9 mouse cellular contexts compared by ENCODE assay signal in the genomic region with DNA sequence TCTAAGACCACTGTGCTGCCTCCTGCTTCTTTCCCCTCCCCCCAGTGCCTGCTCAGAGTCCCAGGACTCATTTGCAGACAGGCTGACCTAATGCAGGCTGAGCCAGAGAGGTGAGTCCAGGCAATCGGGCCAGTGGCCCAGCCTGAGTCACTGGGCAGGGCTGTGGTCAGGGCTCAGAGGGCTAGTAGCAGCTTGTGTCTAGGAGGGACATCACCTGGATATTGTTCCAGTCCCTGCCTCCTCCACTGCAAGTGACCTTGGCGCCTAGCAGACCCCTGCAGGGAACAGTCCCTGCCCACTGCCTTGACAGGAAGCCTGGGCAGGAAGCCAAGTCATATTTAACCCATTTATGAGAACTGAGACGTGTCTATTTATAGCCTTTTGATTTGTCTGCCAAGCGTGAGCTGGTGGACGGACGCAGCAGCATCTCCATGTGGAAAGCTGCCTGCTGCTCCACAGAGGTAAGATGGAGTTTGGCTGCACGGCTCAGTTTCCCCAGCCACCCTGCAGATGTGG. TPM values are rescaled to one million over a fixed set of nuclear protein-coding genes. Genes with fewer than 3 reads are reported as not detected.
A peak's percentile ranks its signal among the peaks of the same experiment; 100 is the strongest.
DNase-seq lines count a peak whose midpoint lies in the region; ATAC-seq and TF ChIP-seq lines count a peak whose summit lies in the region.
"Had no signal": no experiment of that assay in that cellular context is flagged by ENCODE, and none has a peak within 500 bp of the region (broad histone marks: within the 10 kb centered on the region; RNA-seq: fewer than 3 reads in every experiment).

No protein-coding gene starts in this region.

- H3K9ac ChIP-seq in hindbrain, embryonic 15.5 days: no peak overlapping the region
- H3K9ac ChIP-seq in hindbrain, embryonic 13.5 days: no peak overlapping the region
- H3K9ac ChIP-seq in intestine, embryonic 16.5 days (ENCODE audit: low read depth, low read length): peak overlapping the region; percentile 38; the same call in 1 of the 2 replicates
- no peak overlapping the region for H3K9ac ChIP-seq in liver, embryonic 16.5 days (ENCODE audit: low read depth, low read length)
- H3K9ac ChIP-seq: liver, embryonic 14.5 days had no signal

- TF ChIP-seq POLR2A in bone marrow, adult 2 months (IDR thresholded peaks at IDR 0.05; ENCODE audit: borderline replicate concordance, control insufficient read depth, low read depth, low read length): peak; percentile 8; the same call in 1 of the 2 replicates

- no peak overlapping the region for H3K4me2 ChIP-seq in hindbrain, embryonic 15.5 days
- no peak overlapping the region for H3K4me2 ChIP-seq in hindbrain, embryonic 13.5 days
- no peak overlapping the region for H3K4me2 ChIP-seq in intestine, embryonic 16.5 days (ENCODE audit: low read depth, low read length)
- H3K4me2 ChIP-seq in liver, embryonic 16.5 days (ENCODE audit: low read depth, low read length): no peak overlapping the region

- no peaks in the 10 kb centered on the region for H3K9me3 ChIP-seq in hindbrain, embryonic 15.5 days
- H3K9me3 ChIP-seq in hindbrain, embryonic 13.5 days: no peaks in the 10 kb centered on the region
- H3K9me3 ChIP-seq in intestine, embryonic 16.5 days (ENCODE audit: control insufficient read depth, low read length): no peaks in the 10 kb centered on the region
- H3K9me3 ChIP-seq in liver, embryonic 16.5 days (replicated peaks; ENCODE audit: control insufficient read depth, low read length): no peaks in the 10 kb centered on the region

- WGBS in hindbrain, embryonic 15.5 days: 44% methylated on average over 7 of the region's 7 CpGs
- 50% methylated on average over 7 of the region's 7 CpGs for WGBS in hindbrain, embryonic 13.5 days
- WGBS in bone marrow, adult 2 months: 1% methylated on average over 7 of the region's 7 CpGs
- WGBS in intestine, embryonic 16.5 days: 19% methylated on average over 7 of the region's 7 CpGs
- WGBS in liver, embryonic 16.5 days (ENCODE audit: insufficient replicate concordance): 8% methylated on average over 7 of the region's 7 CpGs

- TF ChIP-seq CTCF in bone marrow, adult 2 months (IDR thresholded peaks at IDR 0.05; ENCODE audit: control insufficient read depth, insufficient read depth, low read length): no peak

- H3K4me1 ChIP-seq in hindbrain, embryonic 15.5 days (replicated peaks): peaks cover 8% of the 10 kb centered on the region; the same call in 1 of the 2 replicates
- H3K4me1 ChIP-seq in hindbrain, embryonic 13.5 days (replicated peaks): peaks cover 7% of the 10 kb centered on the region; the same call in 1 of the 2 replicates
- H3K4me1 ChIP-seq in bone marrow, adult 2 months (ENCODE audit: control insufficient read depth, insufficient read depth, low read length): peaks cover 13% of the 10 kb centered on the region
- peaks cover 6% of the 10 kb centered on the region for H3K4me1 ChIP-seq in intestine, embryonic 16.5 days (ENCODE audit: control insufficient read depth, insufficient read depth, low read length)
- peaks cover 3% of the 10 kb centered on the region for H3K4me1 ChIP-seq in liver, embryonic 16.5 days (ENCODE audit: control insufficient read depth, low read depth, low read length)

- no peaks in the 10 kb centered on the region for H3K36me3 ChIP-seq in hindbrain, embryonic 15.5 days
- H3K36me3 ChIP-seq in hindbrain, embryonic 13.5 days: no peaks in the 10 kb centered on the region
- H3K36me3 ChIP-seq in intestine, embryonic 16.5 days (ENCODE audit: control insufficient read depth, insufficient read depth, low read length): no peaks in the 10 kb centered on the region
- H3K36me3 ChIP-seq in liver, embryonic 16.5 days (ENCODE audit: control insufficient read depth, insufficient read depth): no peaks in the 10 kb centered on the region

- H3K27ac ChIP-seq in hindbrain, embryonic 15.5 days (replicated peaks): peak overlapping the region; percentile 31; the same call in 1 of the 2 replicates
- H3K27ac ChIP-seq in hindbrain, embryonic 13.5 days: no peak overlapping the region
- H3K27ac ChIP-seq in bone marrow, adult 2 months (ENCODE audit: control insufficient read depth, insufficient read depth, low read depth, low read length, poor library complexity): peak overlapping the region; percentile 53
- H3K27ac ChIP-seq in intestine, embryonic 16.5 days (ENCODE audit: low read length): no peak overlapping the region
- no peak overlapping the region for H3K27ac ChIP-seq in liver, embryonic 16.5 days (ENCODE audit: low read length)
- H3K27ac ChIP-seq: liver, embryonic 14.5 days had no signal

- H3K4me3 ChIP-seq in hindbrain, embryonic 15.5 days: no peak overlapping the region
- no peak overlapping the region for H3K4me3 ChIP-seq in hindbrain, embryonic 13.5 days
- peak overlapping the region; percentile 25 for H3K4me3 ChIP-seq in bone marrow, adult 2 months (replicated peaks; ENCODE audit: control insufficient read depth, low read depth, low read length)
- no peak overlapping the region for H3K4me3 ChIP-seq in intestine, embryonic 16.5 days (ENCODE audit: low read length)
- no peak overlapping the region for H3K4me3 ChIP-seq in liver, embryonic 16.5 days (ENCODE audit: low read depth, low read length)

- 0 out of 2 replicates have a peak, but pooled peaks have one; percentile 42 for ATAC-seq in hindbrain, embryonic 15.5 days (ENCODE audit: low FRiP score, low read depth)
- ATAC-seq in hindbrain, embryonic 13.5 days (ENCODE audit: low FRiP score): no peak
- peak; percentile 68 for ATAC-seq in intestine, embryonic 16.5 days
- ATAC-seq in liver, embryonic 16.5 days (ENCODE audit: low read depth): peak; percentile 39; the same call in 1 of the 2 replicates

- peak; percentile 51 for DNase-seq in gastrocnemius, postnatal 10 days
- DNase-seq in retina, postnatal 1 day: peak; percentile 86
- DNase-seq in thymus, postnatal 36 days: peak; percentile 20 to 27

- no peaks in the 10 kb centered on the region for H3K27me3 ChIP-seq in hindbrain, embryonic 15.5 days
- H3K27me3 ChIP-seq in hindbrain, embryonic 13.5 days: no peaks in the 10 kb centered on the region
- no peaks in the 10 kb centered on the region for H3K27me3 ChIP-seq in intestine, embryonic 16.5 days (replicated peaks; ENCODE audit: control insufficient read depth, insufficient read depth, low read length)
- H3K27me3 ChIP-seq in liver, embryonic 16.5 days (ENCODE audit: control insufficient read depth, insufficient read depth, low read depth, low read length): no peaks in the 10 kb centered on the region

RNA-seq across cellular contexts. Expression of gene Fam187b, which starts 27.0 kb away (rescaled TPM):
- polyA plus RNA-seq in hindbrain, embryonic 15.5 days (2015; fragmentation: Nextera tagmentation; extraction: Ambion mirVana): 0.69 and 1.1 TPM in 2 replicates
- 0.96 and 0.97 TPM in 2 replicates for polyA plus RNA-seq in hindbrain, embryonic 13.5 days (2015; fragmentation: Nextera tagmentation; extraction: Ambion mirVana)
- polyA plus RNA-seq in bone marrow, adult 2 months (2011; ENCODE audit: insufficient read depth, insufficient read length, low replicate concordance, missing spikeins): 0.75 TPM in 1 of 2 replicates, not detected in the other
- under 1 TPM in 1 of 2 experiments, not detected in 1; 0.18 TPM for total RNA-seq in gastrocnemius, postnatal 10 days (2021)
- 12.8 and 13.7 TPM in 2 replicates for polyA plus RNA-seq in intestine, embryonic 16.5 days (2015; fragmentation: Nextera tagmentation; extraction: Ambion mirVana)
- 3.2 and 3.8 TPM in 2 replicates for polyA plus RNA-seq in liver, embryonic 16.5 days (2015; fragmentation: Nextera tagmentation; extraction: Ambion mirVana)

RNA-seq across cellular contexts. Expression of gene Lsr, which starts 27.3 kb away (rescaled TPM):
- 24.3 and 24.4 TPM in 2 replicates for polyA plus RNA-seq in hindbrain, embryonic 15.5 days (2015; fragmentation: Nextera tagmentation; extraction: Ambion mirVana)
- 17.2 and 18.8 TPM in 2 replicates for polyA plus RNA-seq in hindbrain, embryonic 13.5 days (2015; fragmentation: Nextera tagmentation; extraction: Ambion mirVana)
- 0.81 and 4.2 TPM in 2 replicates for polyA plus RNA-seq in bone marrow, adult 2 months (2011; ENCODE audit: insufficient read depth, insufficient read length, low replicate concordance, missing spikeins)
- under 1 TPM; 0.49 to 0.72 TPM for total RNA-seq in gastrocnemius, postnatal 10 days (2021)
- polyA plus RNA-seq in intestine, embryonic 16.5 days (2015; fragmentation: Nextera tagmentation; extraction: Ambion mirVana): 164 and 166 TPM in 2 replicates
- polyA plus RNA-seq in liver, embryonic 16.5 days (2015; fragmentation: Nextera tagmentation; extraction: Ambion mirVana): 30.5 and 31.8 TPM in 2 replicates

RNA-seq across cellular contexts. Expression of gene Fxyd5, which starts 41.7 kb away (rescaled TPM):
- polyA plus RNA-seq in hindbrain, embryonic 15.5 days (2015; fragmentation: Nextera tagmentation; extraction: Ambion mirVana): 19.2 and 26.8 TPM in 2 replicates
- 13.0 and 20.0 TPM in 2 replicates for polyA plus RNA-seq in hindbrain, embryonic 13.5 days (2015; fragmentation: Nextera tagmentation; extraction: Ambion mirVana)
- polyA plus RNA-seq in bone marrow, adult 2 months (2011; ENCODE audit: insufficient read depth, insufficient read length, low replicate concordance, missing spikeins): 85.0 and 239 TPM in 2 replicates
- total RNA-seq in gastrocnemius, postnatal 10 days (2021): 10 to 100 TPM; 10.1 to 21.5 TPM
- 22.5 and 26.9 TPM in 2 replicates for polyA plus RNA-seq in intestine, embryonic 16.5 days (2015; fragmentation: Nextera tagmentation; extraction: Ambion mirVana)
- 19.9 and 22.4 TPM in 2 replicates for polyA plus RNA-seq in liver, embryonic 16.5 days (2015; fragmentation: Nextera tagmentation; extraction: Ambion mirVana)

RNA-seq across cellular contexts. Expression of gene Usf2, which starts 44.0 kb away (rescaled TPM):
- 27.3 and 29.3 TPM in 2 replicates for polyA plus RNA-seq in hindbrain, embryonic 15.5 days (2015; fragmentation: Nextera tagmentation; extraction: Ambion mirVana)
- polyA plus RNA-seq in hindbrain, embryonic 13.5 days (2015; fragmentation: Nextera tagmentation; extraction: Ambion mirVana): 25.9 and 26.0 TPM in 2 replicates
- 88.9 and 89.6 TPM in 2 replicates for polyA plus RNA-seq in bone marrow, adult 2 months (2011; ENCODE audit: insufficient read depth, insufficient read length, low replicate concordance, missing spikeins)
- total RNA-seq in gastrocnemius, postnatal 10 days (2021): 10 to 100 TPM; 76.7 to 78.9 TPM
- 12.9 and 13.3 TPM in 2 replicates for polyA plus RNA-seq in intestine, embryonic 16.5 days (2015; fragmentation: Nextera tagmentation; extraction: Ambion mirVana)
- 7.9 and 9.0 TPM in 2 replicates for polyA plus RNA-seq in liver, embryonic 16.5 days (2015; fragmentation: Nextera tagmentation; extraction: Ambion mirVana)

RNA-seq across cellular contexts. Expression of gene Fxyd7, which starts 50.7 kb away (rescaled TPM):
- polyA plus RNA-seq in hindbrain, embryonic 15.5 days (2015; fragmentation: Nextera tagmentation; extraction: Ambion mirVana): 265 and 282 TPM in 2 replicates
- 108 and 116 TPM in 2 replicates for polyA plus RNA-seq in hindbrain, embryonic 13.5 days (2015; fragmentation: Nextera tagmentation; extraction: Ambion mirVana)
- polyA plus RNA-seq in bone marrow, adult 2 months (2011; ENCODE audit: insufficient read depth, insufficient read length, low replicate concordance, missing spikeins): not detected in 2 replicates
- 1 to 10 TPM; 2.4 to 2.6 TPM for total RNA-seq in gastrocnemius, postnatal 10 days (2021)
- polyA plus RNA-seq in intestine, embryonic 16.5 days (2015; fragmentation: Nextera tagmentation; extraction: Ambion mirVana): 20.1 and 22.0 TPM in 2 replicates
- polyA plus RNA-seq in liver, embryonic 16.5 days (2015; fragmentation: Nextera tagmentation; extraction: Ambion mirVana): 0.15 and 0.65 TPM in 2 replicates

Comparison
In these comparisons a context has a peak if more than half of its experiments do, and no peak if none do; other contexts are left out.
1. H3K27ac ChIP-seq: peak in hindbrain, embryonic 15.5 days (single experiment) and bone marrow, adult 2 months (single experiment); none in hindbrain, embryonic 13.5 days (single experiment), intestine, embryonic 16.5 days (single experiment) and liver, embryonic 16.5 days (single experiment).
2. DNase-seq: peak in every context shown above with its lines; median percentile 86 in retina, postnatal 1 day; 51 in gastrocnemius, postnatal 10 days; 24 in thymus, postnatal 36 days.